Mouse (Mus musculus) midbrain, postnatal 0 days (tissue): ENCODE measurements around the gene Lrp6. TPM values are rescaled to one million over a fixed set of nuclear protein-coding genes. Genes with fewer than 3 reads are reported as not detected.

ENCODE experiments used
- ATAC-seq: fragments of 200-750 bp; cut with Nextera tagmentation; 2 replicates; pipeline ENCODE4 v1.8.0; 2017; ENCODE audit warnings: moderate number of reproducible peaks, mild to moderate bottlenecking, moderate TSS enrichment, moderate library complexity; ENCODE audit not compliant: low FRiP score
- DNase-seq: peaks from one replicate; pipeline ENCODE4 v3.0.0-alpha.2; 2015; ENCODE audit warnings: low spot score
- H3K27ac ChIP-seq: fragments of 300-500 bp; sonication (generic); 2 replicates; pipeline ENCODE4 v1.5.1; 2014; ENCODE audit warnings: low read depth, mild to moderate bottlenecking, low read length, mixed read lengths
- H3K27me3 ChIP-seq: fragments of 300-500 bp; sonication (generic); 2 replicates; pipeline ENCODE4 v1.6.1; 2014; ENCODE audit warnings: low read length, control low read depth, mixed read lengths; ENCODE audit not compliant: insufficient read depth
- H3K36me3 ChIP-seq: fragments of 300-500 bp; sonication (generic); 2 replicates; pipeline ENCODE4 v1.6.1; 2014; ENCODE audit warnings: low read length, control low read depth, mixed read lengths; ENCODE audit not compliant: insufficient read depth
- H3K4me1 ChIP-seq: fragments of 300-500 bp; sonication (generic); 2 replicates; pipeline ENCODE4 v1.6.1; 2014; ENCODE audit warnings: mild to moderate bottlenecking, control low read depth, antibody characterized with exemption, low read length, mixed read lengths; ENCODE audit not compliant: insufficient read depth
- H3K4me2 ChIP-seq: fragments of 300-500 bp; sonication (generic); 2 replicates; pipeline ENCODE4 v1.6.1; 2014; ENCODE audit warnings: low read depth, mild to moderate bottlenecking, low read length, mixed read lengths; ENCODE audit not compliant: poor library complexity, severe bottlenecking
- H3K4me3 ChIP-seq: fragments of 300-500 bp; sonication (generic); 2 replicates; pipeline ENCODE4 v1.5.1; 2014; ENCODE audit warnings: low read depth, mild to moderate bottlenecking, low read length, moderate library complexity
- H3K9ac ChIP-seq: fragments of 300-500 bp; sonication (generic); replicated peaks from 2 replicates; pipeline ENCODE4 v1.6.1; 2014; ENCODE audit warnings: mild to moderate bottlenecking, low read length, moderate library complexity, mixed read lengths; ENCODE audit not compliant: poor library complexity, severe bottlenecking
- H3K9me3 ChIP-seq: fragments of 300-500 bp; sonication (generic); 2 replicates; pipeline ENCODE4 v1.6.1; 2016; ENCODE audit warnings: low read length, control low read depth
- CTCF ChIP-seq: IDR thresholded peaks from 2 replicates; pipeline ENCODE4 v1.5.1; 2016; ENCODE audit warnings: antibody characterized with exemption, mild to moderate bottlenecking
- WGBS: fragments of 180-500 bp; shearing (Covaris S2); extraction: QIAGEN DNeasy Blood & Tissue Kit; methylation state at CpG from one replicate; pipeline ENCODE4 v1.1.7; 2014; 5-methylcytosine and 5-hydroxymethylcytosine counted together
- polyA plus RNA-seq: library from polyadenylated mRNA; unstranded; fragments of >200 nt; fragmentation: Nextera tagmentation; extraction: Ambion mirVana; gene quantifications from 2 replicates; pipeline ENCODE4 v1.2.1, GENCODE M21; 2015
- total RNA-seq: library from RNA; depleted of rRNA; stranded (reverse); fragments of >200 nt; gene quantifications from 2 replicates; pipeline ENCODE4 v1.2.3, GENCODE M21; 2014

The Lrp6 gene
- total and polyA plus RNA-seq, 2 experiments from 2014 or later = 14.7 to 26.3 TPM

DNA sequence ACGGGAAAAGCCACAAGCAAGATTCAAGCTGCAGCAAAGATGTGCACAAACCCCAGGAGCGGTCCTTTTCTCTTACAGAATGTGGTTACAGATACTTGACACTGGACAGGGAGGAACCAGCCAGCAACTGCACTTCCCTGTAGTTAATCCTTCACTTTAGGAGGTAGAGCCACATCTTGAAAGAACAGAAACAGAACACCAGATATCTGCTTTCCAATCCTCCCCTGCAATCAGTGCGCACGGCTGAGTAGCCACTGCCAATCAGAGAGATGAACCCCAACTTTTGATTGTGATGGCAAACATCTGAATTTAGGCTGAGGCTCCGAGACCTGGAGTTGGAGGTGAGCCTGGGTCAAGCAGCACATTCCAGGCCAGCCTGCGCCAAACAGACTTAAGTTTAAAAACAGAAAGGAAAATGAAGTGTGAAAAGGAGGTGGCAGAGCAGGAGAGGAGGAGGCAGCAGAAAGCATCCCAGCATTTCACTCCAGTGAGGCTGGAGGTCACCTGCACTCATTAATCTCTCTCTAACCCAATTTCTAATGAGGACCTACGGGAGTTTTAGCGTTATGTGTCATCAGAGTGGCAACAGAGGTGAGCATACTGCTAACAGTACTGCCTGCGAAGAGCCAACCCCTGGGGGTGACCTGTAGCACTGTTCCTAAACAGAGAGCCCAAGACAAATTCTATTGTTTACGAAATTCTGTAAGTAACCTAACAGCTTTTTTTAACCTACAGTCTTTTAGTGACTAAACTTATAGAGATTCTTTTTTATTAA, 39.8 kb downstream of the Lrp6 start:
- Histone ChIP-seq H3K4me1 (no peaks in the 10 kb centered on the region; the same call in 1 of the 2 replicates), H3K36me3 (no peaks in the 10 kb centered on the region), H3K27me3 (no peaks in the 10 kb centered on the region), H3K9me3 (no peaks in the 10 kb centered on the region), H3K27ac (no peak overlapping the region), H3K9ac (no peak overlapping the region), H3K4me2 (no peak overlapping the region), H3K4me3 (no peak overlapping the region)
- ATAC-seq = no peak
- 62% methylated on average over 10 of the region's 10 CpGs for WGBS
- TF ChIP-seq CTCF = no peak
- no peak for DNase-seq

DNA sequence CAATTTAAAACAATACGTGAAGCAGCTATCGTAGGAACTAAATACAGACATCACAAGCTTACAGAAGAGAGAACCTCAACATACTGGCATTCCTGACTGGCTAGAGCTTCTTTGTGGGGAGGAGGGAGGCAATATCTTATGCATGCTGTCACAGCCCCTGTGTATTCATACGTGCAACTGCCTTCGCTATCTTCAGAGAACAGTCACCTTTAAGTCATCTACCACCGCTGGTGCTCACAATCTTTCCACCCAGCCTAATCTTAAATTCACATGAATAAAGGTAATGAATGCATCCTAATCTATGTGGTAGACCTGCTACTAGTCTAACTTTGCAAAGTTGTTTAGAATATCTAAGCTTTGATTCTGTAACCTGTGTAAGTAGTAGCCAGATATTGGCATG, 40.5 kb downstream of the Lrp6 start:
- no peak for TF ChIP-seq CTCF
- no peak overlapping the region for H3K9ac ChIP-seq
- no peaks in the 10 kb centered on the region; the same call in 1 of the 2 replicates for H3K4me1 ChIP-seq
- no peaks in the 10 kb centered on the region for H3K36me3 ChIP-seq
- H3K27ac ChIP-seq = no peak overlapping the region
- no peaks in the 10 kb centered on the region for H3K9me3 ChIP-seq
- no peaks in the 10 kb centered on the region for H3K27me3 ChIP-seq
- ATAC-seq (no peak), DNase-seq (no peak)
- H3K4me3 ChIP-seq = no peak overlapping the region
- 62% methylated on average over 5 of the region's 5 CpGs for WGBS
- no peak overlapping the region for H3K4me2 ChIP-seq

DNA sequence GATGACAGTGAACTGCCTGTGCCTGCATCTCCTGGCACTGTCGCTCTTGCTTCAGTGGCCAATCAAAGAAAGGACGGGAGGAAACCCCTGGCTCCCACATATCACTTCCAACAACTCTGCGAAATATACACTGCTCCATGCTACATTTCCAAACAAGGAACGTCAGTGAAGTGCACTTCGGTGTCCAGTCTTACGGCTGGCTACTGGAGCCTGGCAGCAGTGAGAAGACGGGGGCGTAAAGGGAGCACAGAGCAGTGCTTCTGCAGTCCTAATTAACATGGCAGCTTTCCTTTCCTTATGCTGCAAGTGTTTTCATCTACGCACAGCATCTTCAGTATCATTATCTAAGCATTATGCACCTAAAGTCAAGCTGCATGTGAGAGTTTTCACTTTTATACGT, 45.4 kb downstream of the Lrp6 start:
- H3K27ac ChIP-seq = no peak overlapping the region; the same call in 1 of the 2 replicates
- ATAC-seq (no peak), DNase-seq (no peak)
- H3K4me1 ChIP-seq = no peaks in the 10 kb centered on the region; the same call in 1 of the 2 replicates
- H3K36me3 ChIP-seq = no peaks in the 10 kb centered on the region
- H3K9ac ChIP-seq = no peak overlapping the region
- no peak overlapping the region for H3K4me3 ChIP-seq
- no peak for TF ChIP-seq CTCF
- no peaks in the 10 kb centered on the region for H3K9me3 ChIP-seq
- 76% methylated on average over 10 of the region's 10 CpGs for WGBS
- H3K4me2 ChIP-seq = no peak overlapping the region
- H3K27me3 ChIP-seq = no peaks in the 10 kb centered on the region

DNA sequence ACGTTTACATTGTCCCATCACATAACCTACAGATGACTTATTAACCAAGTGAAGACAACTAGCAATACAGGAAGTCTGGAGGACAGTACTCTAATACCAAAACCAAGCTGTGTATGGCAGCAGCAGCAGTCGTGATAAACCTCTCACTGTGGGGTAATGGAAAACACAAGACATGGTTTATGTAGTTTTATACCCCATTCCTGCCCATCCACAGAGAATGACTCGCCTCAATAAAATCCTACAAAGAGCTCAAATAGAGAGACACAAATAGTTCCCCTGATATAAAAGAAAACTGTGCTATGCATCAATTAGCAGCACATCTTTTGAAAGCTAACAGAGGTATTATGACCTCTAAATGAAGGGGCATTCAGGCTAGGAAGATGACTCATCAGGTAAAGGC, 45.9 kb downstream of the Lrp6 start:
- no peak for TF ChIP-seq CTCF
- no peak for ATAC-seq
- Histone ChIP-seq H3K4me3 (no peak overlapping the region), H3K4me1 (no peaks in the 10 kb centered on the region; the same call in 1 of the 2 replicates), H3K27me3 (no peaks in the 10 kb centered on the region), H3K9me3 (no peaks in the 10 kb centered on the region), H3K36me3 (no peaks in the 10 kb centered on the region), H3K27ac (no peak overlapping the region), H3K9ac (no peak overlapping the region), H3K4me2 (no peak overlapping the region)
- DNase-seq = no peak
- 73% methylated on average over 3 of the region's 3 CpGs for WGBS

DNA sequence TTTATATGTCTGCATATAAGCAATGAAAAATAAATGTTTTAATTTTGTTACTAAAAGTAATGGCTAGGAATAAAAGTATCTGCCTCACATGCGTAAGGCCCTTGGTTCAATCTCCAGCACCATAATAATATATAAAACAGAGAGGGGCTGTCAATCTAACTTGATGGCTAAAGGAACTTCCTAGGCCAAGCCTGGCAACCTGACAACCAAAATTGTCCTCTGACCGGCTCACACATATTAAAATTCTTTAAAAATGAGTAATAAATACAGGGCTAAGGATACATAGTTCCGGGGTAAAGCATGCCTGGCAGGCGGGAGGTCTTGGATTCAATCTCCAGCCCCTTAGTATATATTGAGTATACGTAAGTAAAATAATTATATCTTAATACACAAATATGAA, 48.3 kb downstream of the Lrp6 start:
- H3K4me3 ChIP-seq = no peak overlapping the region
- no peak for TF ChIP-seq CTCF
- no peak overlapping the region for H3K4me2 ChIP-seq
- no peaks in the 10 kb centered on the region for H3K36me3 ChIP-seq
- 93% methylated on average over 5 of the region's 5 CpGs for WGBS
- DNase-seq (no peak), ATAC-seq (no peak)
- no peaks in the 10 kb centered on the region for H3K27me3 ChIP-seq
- no peaks in the 10 kb centered on the region for H3K9me3 ChIP-seq
- no peak overlapping the region for H3K9ac ChIP-seq
- peaks cover 3% of the 10 kb centered on the region for H3K4me1 ChIP-seq
- H3K27ac ChIP-seq = no peak overlapping the region

DNA sequence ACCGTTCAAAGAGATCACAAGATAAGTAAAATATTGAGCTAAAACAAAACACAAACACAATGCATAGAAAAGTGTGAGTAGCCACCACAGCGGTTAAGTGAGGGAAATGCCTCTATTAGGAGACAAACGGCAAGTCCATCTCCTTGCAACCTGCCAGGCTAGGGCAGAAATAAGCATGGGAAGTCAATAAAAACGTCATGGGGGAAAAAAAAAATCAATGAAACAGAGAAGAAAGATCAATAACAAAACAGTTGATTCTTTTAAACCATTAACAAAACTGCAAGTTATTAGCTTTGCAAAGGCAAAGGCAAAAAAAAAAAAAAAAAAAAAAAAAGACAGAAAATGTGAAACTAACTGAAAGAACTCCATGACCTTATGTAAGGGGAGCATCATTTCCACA, 49.6 kb downstream of the Lrp6 start:
- H3K4me3 ChIP-seq = no peak overlapping the region
- no peak overlapping the region for H3K9ac ChIP-seq
- no peak for ATAC-seq
- H3K27ac ChIP-seq = no peak overlapping the region
- DNase-seq = no peak
- H3K9me3 ChIP-seq = no peaks in the 10 kb centered on the region
- peaks cover 3% of the 10 kb centered on the region for H3K4me1 ChIP-seq
- no peak overlapping the region for H3K4me2 ChIP-seq
- WGBS = 69% methylated on average over 4 of the region's 4 CpGs
- H3K36me3 ChIP-seq = no peaks in the 10 kb centered on the region
- no peaks in the 10 kb centered on the region for H3K27me3 ChIP-seq
- TF ChIP-seq CTCF = no peak
